Mouse (Mus musculus): ENCODE results near the gene Srp54c. TPM values are rescaled to one million over a fixed set of nuclear protein-coding genes. Genes with fewer than 3 reads are reported as not detected.
"Not testable (repeated sequence)": the region's sequence is repeated elsewhere in the genome, so short reads cannot be mapped to it uniquely, and the experiment has no call there.

Gene Srp54c
- polyA plus RNA-seq (2012; fragmentation: generic; extraction: Trizol), result 19.5 TPM

DNA sequence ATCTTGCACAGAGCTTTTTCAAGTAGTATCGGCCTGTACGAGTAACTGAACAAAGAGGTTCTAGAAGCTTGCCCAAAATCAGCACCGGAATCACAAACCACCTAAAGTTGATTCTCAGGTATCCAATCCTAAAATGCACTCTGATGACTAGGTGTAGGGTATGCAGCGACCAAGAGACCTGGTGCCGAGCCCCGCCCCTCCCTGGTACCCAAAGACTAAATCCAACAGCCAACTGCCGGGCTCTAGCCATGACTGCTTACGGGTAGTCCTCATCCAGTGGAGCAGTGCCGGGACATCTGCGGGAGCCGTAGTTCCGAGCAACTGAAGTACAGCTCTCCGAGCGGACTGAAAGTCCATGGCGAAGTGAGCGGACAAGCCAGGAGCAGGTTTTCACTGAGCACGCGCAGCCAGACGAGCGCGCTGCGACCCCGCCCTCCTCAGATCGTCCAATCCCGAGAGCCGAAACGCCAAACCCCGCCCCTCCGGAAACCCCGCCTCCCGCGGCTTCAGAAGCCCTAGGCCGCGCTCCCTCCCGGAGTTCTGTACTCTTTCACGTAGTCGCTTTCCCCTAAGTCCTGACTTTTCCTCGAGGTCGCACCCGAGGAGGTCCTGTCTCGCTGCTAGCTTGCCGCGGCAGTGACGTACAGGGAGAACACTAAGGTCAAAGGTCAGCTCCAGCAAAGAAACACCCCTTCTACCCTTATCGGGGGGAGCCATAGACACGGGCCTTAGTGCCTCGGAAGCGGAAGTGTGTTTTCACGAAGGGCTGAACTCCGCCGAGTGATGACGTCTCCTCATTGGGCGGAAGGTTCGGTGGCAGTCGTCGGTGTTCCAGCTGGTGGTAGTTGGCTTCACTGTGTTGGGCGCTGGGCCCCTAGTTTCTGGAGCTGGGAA is at the start of gene Srp54c:
TSS of gene Srp54c (plus strand) at position 543 of the 894 bp plus-strand sequence.
- not testable (repeated sequence) for H3K27me3 ChIP-seq (ENCODE audit: control insufficient read depth, insufficient read depth, insufficient read length); H3K4me2 ChIP-seq (ENCODE audit: low read depth); H3K79me2 ChIP-seq (ENCODE audit: control insufficient read depth, insufficient read depth); H3K36me3 ChIP-seq (ENCODE audit: control insufficient read depth, insufficient read depth); H3ac ChIP-seq (ENCODE audit: control insufficient read depth, insufficient read length)
- peak within 1 kb of the TSS; percentile 23 for H3K4me3 ChIP-seq

DNA sequence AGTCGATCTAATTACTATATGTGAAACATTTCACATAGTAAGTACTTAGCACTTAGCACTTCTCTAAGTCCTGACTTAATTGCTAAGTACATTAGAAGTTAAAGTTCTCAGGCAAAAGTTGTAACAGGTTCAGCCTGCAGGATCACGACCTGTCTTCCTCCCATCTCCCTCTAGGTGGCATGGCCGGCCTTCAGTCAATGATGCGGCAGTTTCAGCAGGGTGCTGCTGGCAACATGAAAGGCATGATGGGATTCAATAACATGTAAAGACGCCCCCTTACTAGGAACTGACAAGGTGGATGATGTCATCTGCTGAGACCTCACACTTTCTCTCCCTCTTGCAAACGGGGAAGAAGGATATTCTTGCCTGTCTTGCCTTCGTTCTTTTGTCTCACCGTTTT is 42.3 kb upstream of the Srp54c start:
- not testable (repeated sequence) for H3K79me2 ChIP-seq (ENCODE audit: control insufficient read depth, insufficient read depth); H3K4me2 ChIP-seq (ENCODE audit: low read depth); H3K27me3 ChIP-seq (ENCODE audit: control insufficient read depth, insufficient read depth, insufficient read length); H3K4me3 ChIP-seq; H3K36me3 ChIP-seq (ENCODE audit: control insufficient read depth, insufficient read depth); H3ac ChIP-seq (ENCODE audit: control insufficient read depth, insufficient read length)

DNA sequence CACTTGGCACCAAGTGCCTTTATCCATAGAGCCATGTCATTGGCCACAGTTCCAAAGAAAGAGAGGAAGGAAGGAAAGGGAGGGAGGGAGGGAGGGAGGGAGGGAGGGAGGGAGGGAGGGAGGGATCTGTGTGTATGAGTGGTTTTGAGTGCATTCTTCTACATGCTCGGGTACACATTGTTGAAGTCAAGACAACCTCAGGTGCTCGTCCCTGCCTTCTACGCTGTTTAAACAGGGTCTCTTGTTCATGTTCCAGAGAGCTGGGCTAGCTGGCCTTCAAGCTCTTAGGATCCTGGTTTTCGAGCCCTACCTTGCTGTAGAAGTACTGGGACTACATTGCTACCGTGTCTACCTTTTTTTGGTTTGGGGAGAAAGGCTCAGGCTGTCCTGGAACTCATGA is 40.8 kb upstream of the Srp54c start:
- H3ac ChIP-seq (ENCODE audit: control insufficient read depth, insufficient read length); H3K27me3 ChIP-seq (ENCODE audit: control insufficient read depth, insufficient read depth, insufficient read length); H3K79me2 ChIP-seq (ENCODE audit: control insufficient read depth, insufficient read depth); H3K4me3 ChIP-seq; H3K36me3 ChIP-seq (ENCODE audit: control insufficient read depth, insufficient read depth); H3K4me2 ChIP-seq (ENCODE audit: low read depth): not testable (repeated sequence)

- H3K27me3 ChIP-seq (ENCODE audit: control insufficient read depth, insufficient read depth, insufficient read length); H3ac ChIP-seq (ENCODE audit: control insufficient read depth, insufficient read length); H3K4me2 ChIP-seq (ENCODE audit: low read depth); H3K79me2 ChIP-seq (ENCODE audit: control insufficient read depth, insufficient read depth); H3K36me3 ChIP-seq (ENCODE audit: control insufficient read depth, insufficient read depth); H3K4me3 ChIP-seq: not testable (repeated sequence)
Observed at GRCm38 (mm10) chr12:55199306-55199705, 30.7 kb upstream of the Srp54c start, which contains the start of gene 1700047I17Rik2. 1700047I17Rik2 (plus strand) TSS chr12:55199592.

DNA sequence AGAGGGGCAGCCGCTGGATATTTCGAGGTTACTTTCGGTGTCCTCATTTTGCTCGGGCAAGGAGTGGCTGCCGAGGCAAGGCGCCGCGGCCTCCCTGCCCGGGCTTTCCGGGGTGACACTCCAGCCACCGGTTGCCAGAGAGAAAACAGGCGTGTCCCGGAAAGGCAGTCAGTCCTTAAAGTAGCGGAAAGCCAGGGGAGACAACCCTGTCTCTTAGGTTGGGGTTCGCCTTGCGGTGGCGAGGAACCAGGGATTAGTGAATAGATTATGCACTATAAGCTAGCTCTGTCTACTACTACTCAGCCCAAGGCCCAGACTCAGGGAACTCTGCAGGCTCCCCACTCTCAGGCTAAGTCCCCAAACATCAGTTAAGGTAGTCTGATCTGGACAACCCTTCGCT is 30.2 kb upstream of the Srp54c start:
- H3K27me3 ChIP-seq (ENCODE audit: control insufficient read depth, insufficient read depth, insufficient read length); H3K79me2 ChIP-seq (ENCODE audit: control insufficient read depth, insufficient read depth); H3K4me2 ChIP-seq (ENCODE audit: low read depth); H3K4me3 ChIP-seq; H3ac ChIP-seq (ENCODE audit: control insufficient read depth, insufficient read length); H3K36me3 ChIP-seq (ENCODE audit: control insufficient read depth, insufficient read depth): not testable (repeated sequence)

DNA sequence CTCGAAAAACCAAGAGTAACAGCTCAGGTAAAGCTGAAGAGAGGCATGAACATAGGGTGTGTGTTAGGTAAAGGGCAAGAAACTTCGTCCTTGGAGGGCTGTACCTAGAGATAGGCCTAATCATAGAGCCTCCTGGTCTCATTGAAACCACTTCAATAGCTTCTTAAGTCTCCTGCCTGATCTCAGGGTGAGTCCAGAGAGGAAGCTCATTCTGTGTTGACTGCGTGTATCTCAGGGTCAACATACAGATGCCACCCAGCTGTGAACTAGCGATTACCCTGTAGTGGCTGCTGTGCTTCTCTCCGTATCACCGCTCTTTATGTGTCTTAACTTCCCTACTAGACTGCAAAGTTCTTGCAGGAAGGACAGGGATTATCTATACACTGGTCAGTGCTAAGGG is 17.0 kb upstream of the Srp54c start:
- H3K4me2 ChIP-seq (ENCODE audit: low read depth); H3K79me2 ChIP-seq (ENCODE audit: control insufficient read depth, insufficient read depth); H3K4me3 ChIP-seq; H3ac ChIP-seq (ENCODE audit: control insufficient read depth, insufficient read length); H3K27me3 ChIP-seq (ENCODE audit: control insufficient read depth, insufficient read depth, insufficient read length); H3K36me3 ChIP-seq (ENCODE audit: control insufficient read depth, insufficient read depth): not testable (repeated sequence)

GRCm38 (mm10) chr12:55230520-55230861 is 523 bp downstream of the Srp54c start:
- H3K27me3 ChIP-seq (ENCODE audit: control insufficient read depth, insufficient read depth, insufficient read length); H3ac ChIP-seq (ENCODE audit: control insufficient read depth, insufficient read length); H3K36me3 ChIP-seq (ENCODE audit: control insufficient read depth, insufficient read depth); H3K4me2 ChIP-seq (ENCODE audit: low read depth); H3K79me2 ChIP-seq (ENCODE audit: control insufficient read depth, insufficient read depth): not testable (repeated sequence)
- H3K4me3 ChIP-seq, result peak overlapping the region; percentile 23

DNA sequence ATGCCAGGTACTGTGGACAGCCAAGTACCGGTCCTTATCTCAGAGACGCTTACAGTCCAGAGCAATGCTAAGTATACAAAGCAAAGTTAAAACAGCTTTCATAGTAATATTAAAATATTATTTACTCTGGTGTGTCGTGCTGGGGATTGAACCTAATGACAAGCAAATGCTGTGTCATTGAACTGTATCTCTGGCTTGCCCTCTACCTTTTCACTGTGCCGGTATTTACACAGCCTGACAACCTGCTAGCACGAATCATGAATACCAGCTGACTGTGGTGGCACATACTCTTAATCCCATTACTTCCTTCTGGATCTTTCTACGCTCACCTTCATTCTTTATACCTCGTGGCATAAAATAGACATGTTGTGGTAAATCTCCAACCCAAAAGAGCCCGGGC is 12.3 kb downstream of the Srp54c start:
- not testable (repeated sequence) for H3K27me3 ChIP-seq (ENCODE audit: control insufficient read depth, insufficient read depth, insufficient read length); H3K79me2 ChIP-seq (ENCODE audit: control insufficient read depth, insufficient read depth); H3K4me3 ChIP-seq; H3ac ChIP-seq (ENCODE audit: control insufficient read depth, insufficient read length); H3K4me2 ChIP-seq (ENCODE audit: low read depth); H3K36me3 ChIP-seq (ENCODE audit: control insufficient read depth, insufficient read depth)

- H3K4me2 ChIP-seq (ENCODE audit: low read depth); H3ac ChIP-seq (ENCODE audit: control insufficient read depth, insufficient read length); H3K79me2 ChIP-seq (ENCODE audit: control insufficient read depth, insufficient read depth); H3K4me3 ChIP-seq; H3K27me3 ChIP-seq (ENCODE audit: control insufficient read depth, insufficient read depth, insufficient read length); H3K36me3 ChIP-seq (ENCODE audit: control insufficient read depth, insufficient read depth): not testable (repeated sequence)
Observed at GRCm38 (mm10) chr12:55261950-55262349, 32.0 kb downstream of the Srp54c start.

DNA sequence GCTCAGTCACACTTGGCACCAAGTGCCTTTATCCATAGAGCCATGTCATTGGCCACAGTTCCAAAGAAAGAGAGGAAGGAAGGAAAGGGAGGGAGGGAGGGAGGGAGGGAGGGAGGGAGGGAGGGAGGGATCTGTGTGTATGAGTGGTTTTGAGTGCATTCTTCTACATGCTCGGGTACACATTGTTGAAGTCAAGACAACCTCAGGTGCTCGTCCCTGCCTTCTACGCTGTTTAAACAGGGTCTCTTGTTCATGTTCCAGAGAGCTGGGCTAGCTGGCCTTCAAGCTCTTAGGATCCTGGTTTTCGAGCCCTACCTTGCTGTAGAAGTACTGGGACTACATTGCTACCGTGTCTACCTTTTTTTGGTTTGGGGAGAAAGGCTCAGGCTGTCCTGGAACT is 33.4 kb downstream of the Srp54c start:
- not testable (repeated sequence) for H3K79me2 ChIP-seq (ENCODE audit: control insufficient read depth, insufficient read depth); H3K4me3 ChIP-seq; H3ac ChIP-seq (ENCODE audit: control insufficient read depth, insufficient read length); H3K36me3 ChIP-seq (ENCODE audit: control insufficient read depth, insufficient read depth); H3K4me2 ChIP-seq (ENCODE audit: low read depth); H3K27me3 ChIP-seq (ENCODE audit: control insufficient read depth, insufficient read depth, insufficient read length)

Measured in myocyte (in vitro differentiated cells).